Mouse (Mus musculus) G1E (cell line): Measurements from ENCODE around the gene Gm10392. TPM values are rescaled to one million over a fixed set of nuclear protein-coding genes. Genes with fewer than 3 reads are reported as not detected.
A peak's percentile ranks its signal among the peaks of the same experiment; 100 is the strongest.

Source experiments
- ATAC-seq: 2 replicates; pipeline ENCODE4 v1.8.0; 2016; ENCODE audit warnings: mild to moderate bottlenecking; ENCODE audit not compliant: insufficient number of reproducible peaks, poor library complexity, low FRiP score, severe bottlenecking; ENCODE audit errors: extremely low read depth
- DNase-seq: peaks from one replicate; pipeline ENCODE4 v3.0.0; 2012; ENCODE audit warnings: low spot score
- H3K27me3 ChIP-seq: 2 replicates; pipeline ENCODE4 v1.6.1; 2012; ENCODE audit warnings: mild to moderate bottlenecking, low read length, inconsistent platforms; ENCODE audit not compliant: insufficient read depth
- H3K36me3 ChIP-seq: replicated peaks from 2 replicates; pipeline ENCODE3; 2012; ENCODE audit warnings: mild to moderate bottlenecking, inconsistent platforms
- H3K4me1 ChIP-seq: 2 replicates; pipeline ENCODE4 v1.6.1; 2012; ENCODE audit warnings: low read depth, low read length, inconsistent platforms, mixed read lengths; ENCODE audit not compliant: insufficient read depth
- H3K4me3 ChIP-seq: 2 replicates; pipeline ENCODE4 v1.5.1; 2012; ENCODE audit warnings: low read depth, mild to moderate bottlenecking, inconsistent platforms, low read length, moderate library complexity, mixed read lengths
- H3K9me3 ChIP-seq: replicated peaks from 2 replicates; pipeline ENCODE4 v1.6.1; 2012; ENCODE audit warnings: inconsistent platforms
- CTCF ChIP-seq: IDR thresholded peaks from 2 replicates; pipeline ENCODE4 v1.5.1; 2012; ENCODE audit warnings: low read depth, low read length, inconsistent platforms, mixed read lengths
- GATA1 ChIP-seq: IDR thresholded peaks from 2 replicates; pipeline ENCODE4 v1.6.1; 2012; ENCODE audit warnings: borderline replicate concordance, low read length, inconsistent platforms, mixed read lengths
- GATA2 ChIP-seq: IDR thresholded peaks from 2 replicates; pipeline ENCODE4 v1.6.1; 2012; ENCODE audit warnings: low read depth, low read length, inconsistent platforms, borderline replicate concordance
- POLR2AphosphoS5 ChIP-seq: IDR thresholded peaks from 2 replicates; pipeline ENCODE4 v1.6.1; 2012; ENCODE audit warnings: low read depth, low read length, inconsistent platforms; ENCODE audit not compliant: insufficient replicate concordance
- TAL1 ChIP-seq: conservative IDR thresholded peaks from 2 replicates; pipeline ENCODE4 v1.6.1; 2012; ENCODE audit warnings: low read depth, low read length, inconsistent platforms, mixed read lengths
- polyA plus RNA-seq: library from polyadenylated mRNA; stranded (reverse); fragments of >175 nt; gene quantifications from 2 replicates; pipeline ENCODE4 v1.2.3, GENCODE M21; 2012
- total RNA-seq, 2 experiments: library from RNA; stranded (forward) in 1 of 2; stranded (reverse) in 1 of 2; fragments of 200-1000 nt in 1 of 2; fragments of >200 nt in 1 of 2; fragmentation: Nextera tagmentation in 1 of 2; gene quantifications; 2 replicates each; pipeline ENCODE4 v1.2.3; 2014 to 2017

Gene Gm10392
- total and polyA plus RNA-seq, 3 experiments = 0.38 TPM; not detected in 2

- peak; percentile 82 for DNase-seq
These were observed 10.7 kb downstream of the Gm10392 start for GRCm38 (mm10) chr11:77508068-77509021.

DNA sequence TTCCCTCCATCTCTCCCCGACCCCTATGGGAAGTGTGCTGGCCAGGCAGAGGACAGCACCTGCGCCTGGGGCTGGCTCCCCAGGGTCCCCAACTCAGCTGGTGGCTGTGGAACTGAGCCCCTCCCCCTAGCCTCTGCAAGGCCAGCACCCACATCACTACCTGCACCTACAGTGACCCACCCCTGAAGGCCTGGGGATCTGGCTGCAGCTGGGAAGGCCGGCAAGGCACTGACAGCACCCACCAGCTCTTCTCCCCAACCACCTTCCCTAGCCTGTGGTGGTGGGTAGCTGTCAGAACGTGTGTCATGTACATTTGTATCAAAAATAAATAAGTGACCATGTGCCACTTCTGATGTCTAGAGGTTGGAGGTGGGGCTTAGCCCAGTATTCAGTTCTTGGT is 11.6 kb downstream of the Gm10392 start:
- H3K4me3 ChIP-seq = no peak overlapping the region
- DNase-seq (no peak), ATAC-seq (no peak)
- H3K4me1 ChIP-seq = peaks cover 16% of the 10 kb centered on the region
- no peaks in the 10 kb centered on the region for H3K27me3 ChIP-seq
- no peak for TF ChIP-seq POLR2AphosphoS5
- no peak for TF ChIP-seq GATA1
- no peak for TF ChIP-seq GATA2
- no peak for TF ChIP-seq CTCF
- no peak for TF ChIP-seq TAL1
- peaks cover 74% of the 10 kb centered on the region for H3K36me3 ChIP-seq
- H3K9me3 ChIP-seq = no peaks in the 10 kb centered on the region

More at GRCm38 (mm10) chr11:77508068-77509021, 10.7 kb downstream of the Gm10392 start:
- TF ChIP-seq POLR2AphosphoS5 (no peak), GATA2 (no peak), CTCF (peak; percentile 82)
- Histone ChIP-seq H3K27me3 (no peaks in the 10 kb centered on the region), H3K4me1 (peaks cover 22% of the 10 kb centered on the region), H3K4me3 (peak overlapping the region; percentile 61; the same call in 1 of the 2 replicates), H3K36me3 (peaks cover 65% of the 10 kb centered on the region), H3K9me3 (no peaks in the 10 kb centered on the region)
- no peak for ATAC-seq

DNA sequence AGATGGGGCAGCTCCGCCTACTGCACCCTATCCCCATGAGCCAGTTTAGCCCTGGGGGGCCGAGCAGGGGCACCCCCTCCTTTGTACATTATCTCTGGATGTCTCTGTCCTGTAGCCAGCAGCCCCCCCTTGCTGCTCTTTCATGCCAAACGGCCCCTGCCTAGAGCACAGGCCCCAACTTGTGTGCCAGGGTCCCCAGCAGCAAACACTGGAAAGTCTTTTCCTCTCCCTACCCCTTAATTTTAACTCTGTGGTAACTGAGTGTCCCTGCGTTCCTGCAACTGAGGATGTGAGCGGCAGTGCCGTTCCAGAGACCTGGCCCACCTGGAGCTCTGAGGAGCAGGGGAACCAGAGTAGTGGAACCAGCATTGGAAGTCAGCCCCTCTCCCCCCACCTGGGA is 12.1 kb downstream of the Gm10392 start:
- H3K4me3 ChIP-seq = no peak overlapping the region
- no peak for ATAC-seq
- no peak for DNase-seq
- H3K36me3 ChIP-seq = peaks cover 79% of the 10 kb centered on the region
- TF ChIP-seq GATA1 = no peak
- TF ChIP-seq GATA2 = no peak
- peaks cover 13% of the 10 kb centered on the region for H3K4me1 ChIP-seq
- no peaks in the 10 kb centered on the region for H3K9me3 ChIP-seq
- no peaks in the 10 kb centered on the region for H3K27me3 ChIP-seq

DNA sequence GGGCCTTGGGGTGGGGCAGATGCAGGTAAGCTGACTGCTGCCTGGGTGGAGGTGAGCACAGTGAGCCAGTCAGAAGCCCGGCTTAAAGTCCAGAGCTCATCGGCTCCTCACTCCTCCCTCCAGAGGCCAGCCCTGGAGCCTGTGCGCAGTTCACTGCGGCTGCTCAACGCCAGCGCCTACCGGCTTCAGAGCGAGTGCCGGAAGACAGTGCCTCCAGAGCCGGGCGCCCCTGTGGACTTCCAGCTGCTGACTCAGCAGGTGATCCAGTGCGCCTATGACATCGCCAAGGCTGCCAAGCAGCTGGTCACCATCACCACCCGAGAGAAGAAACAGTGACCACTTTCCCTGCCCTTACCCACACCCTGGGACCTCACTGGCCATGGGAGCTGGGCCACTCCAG is 12.7 kb downstream of the Gm10392 start:
- no peak for DNase-seq
- peaks cover 85% of the 10 kb centered on the region for H3K36me3 ChIP-seq
- no peaks in the 10 kb centered on the region for H3K27me3 ChIP-seq
- H3K4me1 ChIP-seq = peaks cover 10% of the 10 kb centered on the region
- TF ChIP-seq GATA1 (no peak), CTCF (no peak), GATA2 (no peak), POLR2AphosphoS5 (no peak), TAL1 (no peak)
- no peaks in the 10 kb centered on the region for H3K9me3 ChIP-seq
- ATAC-seq = no peak
- H3K4me3 ChIP-seq = no peak overlapping the region

GRCm38 (mm10) chr11:77505291-77505980 is 13.6 kb downstream of the Gm10392 start:
- Histone ChIP-seq H3K9me3 (no peaks in the 10 kb centered on the region), H3K4me3 (no peak overlapping the region), H3K4me1 (peaks cover 14% of the 10 kb centered on the region), H3K36me3 (peaks cover 91% of the 10 kb centered on the region), H3K27me3 (no peaks in the 10 kb centered on the region)
- DNase-seq = no peak
- ATAC-seq = no peak
- TF ChIP-seq GATA2 (no peak), CTCF (no peak), TAL1 (no peak), POLR2AphosphoS5 (no peak), GATA1 (no peak)

DNA sequence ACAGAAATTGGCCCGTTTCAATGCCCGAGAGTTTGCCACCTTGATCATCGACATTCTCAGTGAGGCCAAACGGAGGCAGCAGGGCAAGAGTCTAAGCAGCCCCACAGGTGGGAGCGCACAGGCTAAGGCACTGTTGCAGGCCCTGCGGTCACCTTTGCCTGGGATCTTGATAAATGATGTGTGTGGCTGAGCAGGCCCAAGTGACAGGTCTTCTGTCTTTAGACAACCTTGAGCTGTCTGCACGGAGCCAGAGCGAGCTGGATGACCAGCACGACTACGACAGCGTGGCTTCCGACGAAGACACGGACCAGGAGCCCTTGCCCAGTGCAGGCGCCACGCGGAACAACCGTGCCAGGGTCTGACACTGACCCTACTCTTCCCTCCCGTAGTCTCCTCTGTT is 14.6 kb downstream of the Gm10392 start:
- ATAC-seq = no peak
- TF ChIP-seq CTCF (no peak), POLR2AphosphoS5 (no peak), GATA1 (no peak)
- H3K9me3 ChIP-seq = no peaks in the 10 kb centered on the region

More for the DNA sequence above, 14.6 kb downstream of the Gm10392 start:
- DNase-seq = no peak
- no peak overlapping the region for H3K4me3 ChIP-seq
- peaks cover 95% of the 10 kb centered on the region for H3K36me3 ChIP-seq
- H3K27me3 ChIP-seq = no peaks in the 10 kb centered on the region
- H3K4me1 ChIP-seq = peaks cover 17% of the 10 kb centered on the region
